Mouse (Mus musculus): ENCODE data around the gene Ciao1. TPM values are rescaled to one million over a fixed set of nuclear protein-coding genes. Genes with fewer than 3 reads are reported as not detected.
A peak's percentile ranks its signal among the peaks of the same experiment; 100 is the strongest.

Gene Ciao1
- polyA plus RNA-seq, 1 experiment: 110 TPM

DNA sequence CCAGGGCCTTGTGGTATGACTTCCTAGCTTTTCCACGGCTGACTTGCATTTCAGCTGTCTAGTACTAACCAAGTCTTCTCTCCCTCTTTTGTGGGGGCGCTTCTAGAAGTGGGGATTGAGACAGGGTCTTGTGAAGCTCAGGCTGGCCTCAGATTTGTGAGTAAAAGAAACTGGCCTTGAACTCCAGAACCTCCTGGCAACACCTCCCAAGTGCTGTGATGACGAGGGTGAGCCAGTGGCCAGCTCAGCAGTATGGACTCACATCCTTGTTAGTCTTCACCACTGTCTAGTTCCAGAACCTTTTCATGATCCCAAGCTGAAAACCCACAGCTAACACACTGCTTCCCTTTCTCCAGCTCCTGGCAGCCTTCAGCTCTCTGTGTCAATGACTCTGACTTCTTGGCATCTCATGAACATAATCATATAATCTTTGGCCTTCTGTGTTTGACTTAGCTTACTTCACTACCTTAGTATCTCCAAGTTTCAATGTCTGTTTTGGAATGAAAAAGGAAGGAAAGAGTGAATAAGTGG lies 7.1 kb upstream of the Ciao1 start:
- no peak for TF ChIP-seq POLR2A (IDR thresholded peaks at IDR 0.05; ENCODE audit: borderline replicate concordance, insufficient read depth, low read length)
- 78% methylated on average over 3 of the region's 3 CpGs for WGBS

DNA sequence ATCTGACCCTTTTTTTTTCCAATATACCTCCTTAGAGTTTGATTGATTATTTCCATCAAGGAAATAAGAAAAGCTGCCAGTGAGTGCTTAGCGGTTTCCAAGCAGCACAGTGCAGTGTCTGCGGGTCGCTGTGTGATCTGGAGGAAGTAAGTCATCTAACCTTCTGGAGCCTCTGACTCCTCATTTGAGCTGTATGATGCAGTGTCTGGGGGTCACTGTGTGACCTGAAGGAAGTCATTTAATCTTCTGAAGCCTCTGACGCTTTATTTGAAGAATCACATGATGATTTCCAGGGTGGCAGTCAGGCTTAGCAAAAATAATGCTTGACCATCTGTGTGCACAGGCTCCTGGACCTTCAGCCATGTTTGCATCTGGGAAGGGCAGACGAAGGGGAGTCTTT lies 5.2 kb upstream of the Ciao1 start:
- 76% methylated on average over 5 of the region's 5 CpGs for WGBS
- TF ChIP-seq CTCF (IDR thresholded peaks at IDR 0.05; ENCODE audit: borderline replicate concordance, insufficient read depth, low read depth, low read length) (no peak), POLR2A (IDR thresholded peaks at IDR 0.05; ENCODE audit: borderline replicate concordance, insufficient read depth, low read length) (no peak)

More for the DNA sequence above, 7.1 kb upstream of the Ciao1 start:
- H3K27ac ChIP-seq (ENCODE audit: insufficient read depth, low read length): no peak overlapping the region
- DNase-seq: no peak
- H3K4me3 ChIP-seq (replicated peaks; ENCODE audit: insufficient read depth, low read depth, low read length): no peak overlapping the region
- H3K4me1 ChIP-seq (ENCODE audit: control insufficient read depth, insufficient read depth, low read length): peaks cover 2% of the 10 kb centered on the region; the same call in 1 of the 2 replicates
- no peaks in the 10 kb centered on the region for H3K27me3 ChIP-seq (ENCODE audit: control insufficient read depth, insufficient read depth, low read length)

DNA sequence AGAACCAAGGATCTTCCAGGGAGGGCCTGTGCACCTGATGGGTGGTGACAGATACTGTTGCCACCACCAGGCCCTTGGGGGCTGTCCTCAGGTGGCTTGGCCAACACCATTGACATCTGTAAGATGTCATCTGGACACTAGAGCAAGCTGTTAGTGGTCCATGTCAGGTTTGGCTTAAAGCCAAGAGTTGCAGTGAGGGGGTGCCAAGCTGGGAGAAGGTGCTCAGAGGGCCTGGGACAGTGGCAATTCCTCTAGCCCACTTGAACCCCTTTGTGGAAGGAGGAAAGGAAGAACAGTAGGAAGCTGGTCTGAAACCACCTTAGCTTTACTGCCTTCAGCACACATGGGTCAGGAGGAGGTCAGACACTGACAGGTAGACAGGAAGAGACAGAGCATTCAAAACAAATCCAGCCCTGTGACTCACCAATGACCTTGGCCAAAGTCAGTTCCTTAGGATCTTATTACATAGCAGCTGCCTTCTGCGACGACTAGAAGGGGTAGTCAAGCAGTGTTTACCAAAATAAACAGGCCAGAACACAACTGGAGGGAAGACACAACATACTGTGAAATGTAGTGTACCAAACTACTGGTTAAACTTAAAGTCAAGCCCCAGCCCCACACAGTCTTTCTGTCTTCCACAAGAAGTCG lies 4.4 kb upstream of the Ciao1 start:
- TF ChIP-seq CTCF (IDR thresholded peaks at IDR 0.05; ENCODE audit: borderline replicate concordance, insufficient read depth, low read depth, low read length) (no peak), POLR2A (IDR thresholded peaks at IDR 0.05; ENCODE audit: borderline replicate concordance, insufficient read depth, low read length) (no peak)
- Histone ChIP-seq H3K4me1 (ENCODE audit: control insufficient read depth, insufficient read depth, low read length) (peaks cover 2% of the 10 kb centered on the region; the same call in 1 of the 2 replicates), H3K4me3 (replicated peaks; ENCODE audit: insufficient read depth, low read depth, low read length) (no peak overlapping the region), H3K27ac (ENCODE audit: insufficient read depth, low read length) (no peak overlapping the region), H3K27me3 (ENCODE audit: control insufficient read depth, insufficient read depth, low read length) (no peaks in the 10 kb centered on the region)
- WGBS: 77% methylated on average over 3 of the region's 3 CpGs
- no peak for DNase-seq

More for the DNA sequence above, 5.2 kb upstream of the Ciao1 start:
- DNase-seq: no peak
- H3K4me1 ChIP-seq (ENCODE audit: control insufficient read depth, insufficient read depth, low read length): peaks cover 2% of the 10 kb centered on the region; the same call in 1 of the 2 replicates
- no peaks in the 10 kb centered on the region for H3K27me3 ChIP-seq (ENCODE audit: control insufficient read depth, insufficient read depth, low read length)
- H3K27ac ChIP-seq (ENCODE audit: insufficient read depth, low read length): no peak overlapping the region
- H3K4me3 ChIP-seq (replicated peaks; ENCODE audit: insufficient read depth, low read depth, low read length): no peak overlapping the region

DNA sequence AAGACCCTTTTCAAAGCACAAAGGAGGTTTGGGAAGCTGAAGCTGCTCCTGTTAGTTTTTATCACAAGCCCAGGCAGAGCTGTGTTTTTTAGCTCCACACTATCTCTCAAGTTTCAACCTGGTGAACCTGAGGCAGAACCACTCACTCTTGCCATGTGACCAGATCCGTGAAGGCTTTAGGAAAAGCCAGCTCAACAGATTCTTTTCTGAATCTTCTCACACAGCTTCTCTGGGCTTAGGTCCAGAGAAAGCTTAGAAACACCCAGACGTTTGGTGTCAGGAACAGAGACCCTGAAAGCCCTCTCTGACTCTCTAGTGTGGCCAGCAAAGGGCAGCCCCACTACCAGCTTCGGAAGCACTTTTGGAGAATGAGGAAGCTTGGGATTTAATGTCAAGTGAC lies 3.8 kb upstream of the Ciao1 start:
- no peaks in the 10 kb centered on the region for H3K27me3 ChIP-seq (ENCODE audit: control insufficient read depth, insufficient read depth, low read length)
- TF ChIP-seq CTCF (IDR thresholded peaks at IDR 0.05; ENCODE audit: borderline replicate concordance, insufficient read depth, low read depth, low read length): no peak
- no peak for TF ChIP-seq POLR2A (IDR thresholded peaks at IDR 0.05; ENCODE audit: borderline replicate concordance, insufficient read depth, low read length)
- no peak overlapping the region for H3K27ac ChIP-seq (ENCODE audit: insufficient read depth, low read length)
- H3K4me3 ChIP-seq (replicated peaks; ENCODE audit: insufficient read depth, low read depth, low read length): no peak overlapping the region
- no peak for DNase-seq
- H3K4me1 ChIP-seq (ENCODE audit: control insufficient read depth, insufficient read depth, low read length): peaks cover 4% of the 10 kb centered on the region; the same call in 1 of the 2 replicates
- 51% methylated on average over 3 of the region's 3 CpGs for WGBS

DNA sequence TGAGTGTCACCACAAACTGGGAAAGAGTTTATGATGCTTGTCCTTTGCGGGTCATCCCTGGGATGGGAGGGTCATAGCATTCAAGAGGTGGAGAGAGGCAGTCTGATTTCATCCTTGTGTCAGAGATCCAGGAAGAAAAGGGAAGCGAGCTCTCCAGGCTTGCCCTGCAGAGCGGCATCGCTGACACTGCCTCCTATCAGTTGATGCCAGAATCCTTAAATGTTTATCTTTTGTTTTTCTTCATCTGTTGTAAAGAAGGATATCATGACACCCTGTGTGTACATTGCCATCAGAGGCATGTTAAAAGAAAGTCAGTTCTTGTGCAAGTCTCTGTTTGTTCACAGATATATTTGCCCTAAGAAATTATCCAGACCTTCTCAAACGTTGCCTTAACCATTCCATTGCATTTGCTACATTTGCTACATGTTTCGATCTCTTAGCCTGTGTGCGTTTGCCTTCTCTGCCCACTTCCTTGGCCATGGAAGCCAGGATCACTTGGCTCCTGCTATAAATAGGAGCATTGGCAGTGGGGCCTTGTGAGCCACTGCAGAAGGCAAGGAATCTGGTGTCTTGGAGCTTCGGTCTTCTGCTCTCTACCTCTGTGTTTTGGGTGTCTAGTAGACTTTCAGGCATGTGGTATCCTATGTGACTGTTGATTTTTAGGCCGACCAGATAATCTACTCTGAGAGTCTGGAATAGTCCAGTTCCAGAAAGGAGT lies 2.8 kb upstream of the Ciao1 start:
- WGBS: 60% methylated on average over 9 of the region's 9 CpGs
- Histone ChIP-seq H3K4me3 (replicated peaks; ENCODE audit: insufficient read depth, low read depth, low read length) (no peak overlapping the region), H3K4me1 (ENCODE audit: control insufficient read depth, insufficient read depth, low read length) (peaks cover 7% of the 10 kb centered on the region; the same call in 1 of the 2 replicates), H3K27ac (ENCODE audit: insufficient read depth, low read length) (no peak overlapping the region), H3K27me3 (ENCODE audit: control insufficient read depth, insufficient read depth, low read length) (no peaks in the 10 kb centered on the region)
- TF ChIP-seq POLR2A (IDR thresholded peaks at IDR 0.05; ENCODE audit: borderline replicate concordance, insufficient read depth, low read length): no peak
- no peak for TF ChIP-seq CTCF (IDR thresholded peaks at IDR 0.05; ENCODE audit: borderline replicate concordance, insufficient read depth, low read depth, low read length)
- DNase-seq: no peak

DNA sequence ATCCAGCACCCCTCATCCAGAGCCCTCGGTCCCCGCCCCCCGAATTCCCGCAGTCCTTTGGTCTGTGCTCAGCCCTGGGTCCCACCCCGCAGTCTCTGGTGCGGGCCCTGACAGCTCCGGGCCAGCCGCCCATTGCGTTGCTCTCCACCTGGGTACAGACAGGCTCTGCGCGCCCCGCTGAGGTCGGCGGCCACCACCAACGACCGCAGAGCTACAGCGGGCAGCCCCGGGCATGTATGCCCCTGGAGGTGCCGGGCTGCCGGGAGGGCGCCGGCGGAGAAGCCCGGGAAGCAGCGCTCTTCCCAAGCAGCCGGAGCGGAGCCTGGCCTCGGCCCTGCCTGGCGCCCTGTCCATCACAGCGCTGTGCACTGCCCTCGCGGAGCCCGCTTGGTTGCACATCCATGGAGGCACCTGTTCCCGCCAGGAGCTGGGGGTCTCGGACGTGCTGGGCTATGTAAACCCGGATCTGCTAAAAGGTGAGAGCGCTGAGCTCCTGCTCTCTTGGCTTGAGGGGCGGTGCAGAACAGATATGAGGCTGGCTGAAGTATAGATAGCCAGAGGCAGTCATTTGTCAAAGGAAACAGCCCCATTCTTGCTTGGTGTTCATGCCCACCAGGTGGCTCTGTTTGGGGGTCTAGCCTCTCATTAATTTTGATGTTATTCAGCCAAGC lies 853 bp upstream of the Ciao1 start:
- TF ChIP-seq CTCF (IDR thresholded peaks at IDR 0.05; ENCODE audit: borderline replicate concordance, insufficient read depth, low read depth, low read length) (no peak), POLR2A (IDR thresholded peaks at IDR 0.05; ENCODE audit: borderline replicate concordance, insufficient read depth, low read length) (no peak)
- Histone ChIP-seq H3K4me1 (ENCODE audit: control insufficient read depth, insufficient read depth, low read length) (peaks cover 7% of the 10 kb centered on the region; the same call in 1 of the 2 replicates), H3K4me3 (replicated peaks; ENCODE audit: insufficient read depth, low read depth, low read length) (peak overlapping the region; percentile 88), H3K27me3 (ENCODE audit: control insufficient read depth, insufficient read depth, low read length) (no peaks in the 10 kb centered on the region), H3K27ac (ENCODE audit: insufficient read depth, low read length) (peak overlapping the region; percentile 68)
- DNase-seq: peak; percentile 64 to 66
- WGBS: under 1% methylated on average over 39 of the region's 39 CpGs

DNA sequence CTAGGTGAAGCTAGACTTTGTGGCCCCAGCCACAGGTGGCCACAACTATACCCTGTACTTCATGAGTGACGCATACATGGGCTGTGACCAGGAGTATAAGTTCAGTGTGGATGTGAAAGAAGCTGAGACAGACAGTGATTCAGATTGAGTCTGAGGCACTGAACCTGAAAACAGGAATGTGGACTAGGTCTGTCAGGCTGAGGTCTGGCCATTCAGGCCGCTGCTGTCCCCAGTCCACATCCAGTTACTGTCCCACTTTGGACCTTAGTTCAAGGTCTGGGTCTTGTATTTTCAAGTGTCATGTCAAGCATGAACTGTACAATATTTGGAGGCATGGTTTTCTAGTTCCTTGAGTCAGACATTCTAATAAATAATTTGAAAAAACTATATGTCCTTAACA lies 7.6 kb downstream of the Ciao1 start:
- WGBS: 95% methylated on average over 2 of the region's 2 CpGs
- no peaks in the 10 kb centered on the region for H3K27me3 ChIP-seq (ENCODE audit: control insufficient read depth, insufficient read depth, low read length)
- no peak overlapping the region for H3K27ac ChIP-seq (ENCODE audit: insufficient read depth, low read length)
- no peak overlapping the region for H3K4me3 ChIP-seq (replicated peaks; ENCODE audit: insufficient read depth, low read depth, low read length)
- no peaks in the 10 kb centered on the region for H3K4me1 ChIP-seq (ENCODE audit: control insufficient read depth, insufficient read depth, low read length)
- DNase-seq: no peak
- TF ChIP-seq POLR2A (IDR thresholded peaks at IDR 0.05; ENCODE audit: borderline replicate concordance, insufficient read depth, low read length) (no peak), CTCF (IDR thresholded peaks at IDR 0.05; ENCODE audit: borderline replicate concordance, insufficient read depth, low read depth, low read length) (no peak)

Data from cerebellum, adult 2 months (tissue).